In genomic region chr8:114030141-114030540, GRCm38 (mm10) we compare ENCODE assay signal across 5 mouse cellular contexts.
DNase-seq lines count a peak whose midpoint lies in the region; ATAC-seq and TF ChIP-seq lines count a peak whose summit lies in the region.
"Not testable (repeated sequence)": the region's sequence is repeated elsewhere in the genome, so short reads cannot be mapped to it uniquely, and the experiment has no call there.

No protein-coding gene starts in this region.

- WGBS in midbrain, embryonic 11.5 days = 94% methylated on average over 9 of the region's 9 CpGs

- not testable (repeated sequence) for H3K27me3 ChIP-seq in G1E (ENCODE audit: insufficient read depth, low read length); megakaryocyte, embryonic 14.5 days (replicated peaks); midbrain, embryonic 11.5 days (ENCODE audit: control insufficient read depth, insufficient read depth, low read length)

- peaks cover 42% of the 10 kb centered on the region for H3K9me3 ChIP-seq in G1E (replicated peaks)
- H3K9me3 ChIP-seq in megakaryocyte, embryonic 14.5 days = peaks cover 11% of the 10 kb centered on the region
- H3K9me3 ChIP-seq in midbrain, embryonic 11.5 days (ENCODE audit: control insufficient read depth, low read length) = not testable (repeated sequence)

- H3K27ac ChIP-seq in midbrain, embryonic 11.5 days (ENCODE audit: low read depth, low read length) = not testable (repeated sequence)

- H3K9ac ChIP-seq in midbrain, embryonic 11.5 days (ENCODE audit: low read length) = not testable (repeated sequence)

- H3K4me2 ChIP-seq in midbrain, embryonic 11.5 days = not testable (repeated sequence)

- not testable (repeated sequence) for ATAC-seq in G1E (ENCODE audit: extremely low read depth, insufficient number of reproducible peaks, low FRiP score, poor library complexity, severe bottlenecking); midbrain, embryonic 11.5 days (ENCODE audit: low FRiP score)

- H3K4me3 ChIP-seq in G1E (ENCODE audit: low read depth, low read length) = peak overlapping the region; percentile 45; the same call in 1 of the 2 replicates
- H3K4me3 ChIP-seq in megakaryocyte, embryonic 14.5 days (replicated peaks) = peak overlapping the region; percentile 78
- not testable (repeated sequence) for H3K4me3 ChIP-seq in midbrain, embryonic 11.5 days (ENCODE audit: low read depth, low read length)

- TF ChIP-seq CTCF in G1E (IDR thresholded peaks at IDR 0.05; ENCODE audit: low read depth, low read length) = not testable (repeated sequence)

- not testable (repeated sequence) for H3K4me1 ChIP-seq in G1E (ENCODE audit: insufficient read depth, low read depth, low read length); megakaryocyte, embryonic 14.5 days; midbrain, embryonic 11.5 days (ENCODE audit: control insufficient read depth, insufficient read depth, low read length)

- peak; percentile 0 for DNase-seq in CD4-positive, CD25-positive, alpha-beta regulatory T cell, adult 2 months (ENCODE audit: low read depth, low spot score)
- DNase-seq in G1E (ENCODE audit: low spot score) = not testable (repeated sequence)
- peak; percentile 51 for DNase-seq in heart, adult 11 months
- DNase-seq in midbrain, embryonic 11.5 days (ENCODE audit: low spot score, missing footprints) = peak; percentile 51

- not testable (repeated sequence) for H3K36me3 ChIP-seq in G1E (replicated peaks); megakaryocyte, embryonic 14.5 days (replicated peaks; ENCODE audit: low read length); midbrain, embryonic 11.5 days (ENCODE audit: control insufficient read depth, insufficient read depth, low read length)
